Mouse (Mus musculus) thymus, postnatal 4 days (tissue): Measurements from ENCODE around the gene Tshb.

Experiments
- DNase-seq: peaks from one replicate; pipeline ENCODE4 v3.0.0; 2021

Tshb gene

GRCm38 (mm10) chr3:102736436-102736835, 46.1 kb downstream of the Tshb start:
- peak; percentile 47 for DNase-seq

- no peak for DNase-seq
These were observed 46.9 kb downstream of the Tshb start for GRCm38 (mm10) chr3:102735638-102736037.

GRCm38 (mm10) chr3:102735031-102735558, 47.4 kb downstream of the Tshb start:
- DNase-seq = peak; percentile 78

- DNase-seq = peak; percentile 85
These were observed 48.0 kb downstream of the Tshb start, which contains the start of gene Tspan2 for GRCm38 (mm10) chr3:102734313-102735030. Tspan2 (plus strand) TSS chr3:102734529.

- DNase-seq = no peak
These were observed 48.6 kb downstream of the Tshb start for GRCm38 (mm10) chr3:102733936-102734312.

GRCm38 (mm10) chr3:102733050-102733449, 49.5 kb downstream of the Tshb start:
- DNase-seq = no peak

GRCm38 (mm10) chr3:102732619-102733018, 49.9 kb downstream of the Tshb start:
- no peak for DNase-seq

GRCm38 (mm10) chr3:102731112-102731511, 51.4 kb downstream of the Tshb start:
- no peak for DNase-seq

GRCm38 (mm10) chr3:102729416-102729815, 53.1 kb downstream of the Tshb start:
- DNase-seq = no peak
